Mouse (Mus musculus) fibroblast of lung, adult 2 months (primary cell): Measurements from ENCODE around the gene Tiparp.

Source experiments
- DNase-seq: peaks from one replicate; pipeline ENCODE4 v3.0.0-alpha.2; 2011; ENCODE audit warnings: low read depth

The Tiparp gene

DNA sequence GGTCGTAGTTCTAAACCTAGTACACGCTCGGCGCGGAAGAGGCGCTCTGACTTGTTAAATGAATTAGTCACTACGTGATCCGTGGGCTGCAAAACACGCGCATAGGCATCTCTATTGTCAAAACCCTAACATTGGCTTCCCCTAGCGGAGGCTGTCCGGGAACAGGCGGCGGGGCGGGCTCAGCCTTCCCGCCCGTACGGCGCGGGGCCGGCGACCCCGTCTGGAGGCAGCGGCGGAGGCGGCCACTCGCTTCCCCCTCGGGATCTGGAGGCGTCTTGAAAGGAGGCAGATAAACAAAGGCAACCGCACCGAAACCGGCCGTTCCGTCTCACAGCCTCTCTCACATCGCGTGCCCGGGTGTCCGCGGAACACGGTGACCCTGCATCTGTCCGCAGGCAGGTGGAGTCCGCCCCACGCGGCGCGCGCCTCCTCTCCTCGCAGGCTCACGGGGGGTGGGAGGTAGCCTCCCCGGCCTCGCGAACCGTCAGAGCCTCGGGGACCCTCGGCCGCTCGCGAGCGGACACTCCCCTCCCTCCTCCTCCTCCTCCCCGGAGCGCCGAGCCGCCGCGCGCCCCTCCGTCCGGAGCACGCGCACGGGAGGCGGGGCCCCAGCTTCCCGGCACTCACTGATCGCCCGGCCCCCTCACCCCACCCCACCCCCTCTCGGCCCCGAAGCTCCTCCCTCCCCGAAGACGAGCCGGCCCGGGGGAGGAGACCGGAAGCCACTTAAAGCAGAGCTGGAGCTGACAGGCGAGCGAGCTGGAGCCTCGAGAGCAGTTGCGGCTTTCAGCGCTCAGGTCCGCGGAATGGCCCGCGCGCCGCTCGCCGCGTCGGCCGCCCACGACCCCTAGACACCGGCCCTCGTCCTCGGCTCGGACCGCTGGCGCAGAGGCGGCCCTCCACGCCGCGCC lies at the start of gene Tiparp:
Tiparp (plus strand) TSS at position 720 of the 911 bp plus-strand sequence.
- peak; percentile 65 for DNase-seq

DNA sequence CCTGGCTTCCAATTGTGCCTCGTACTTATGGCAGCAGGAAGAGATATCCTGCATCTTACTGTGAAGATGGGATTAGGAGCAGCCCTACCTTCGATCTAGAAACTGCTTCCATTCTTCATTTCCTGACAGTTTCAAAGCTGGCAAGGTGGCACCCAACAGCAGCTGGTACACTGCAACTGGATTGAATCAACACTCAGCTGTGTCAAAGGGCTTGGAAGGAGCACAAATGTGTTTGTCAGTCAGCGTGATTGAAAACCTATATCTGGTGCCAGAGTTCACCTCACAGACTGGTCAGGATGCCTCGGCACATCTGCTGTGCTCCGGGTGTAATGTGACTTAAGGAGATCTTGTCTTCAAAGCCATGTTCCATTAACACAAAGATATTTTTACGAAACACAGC lies 47.5 kb upstream of the Tiparp start:
- DNase-seq, result no peak

DNA sequence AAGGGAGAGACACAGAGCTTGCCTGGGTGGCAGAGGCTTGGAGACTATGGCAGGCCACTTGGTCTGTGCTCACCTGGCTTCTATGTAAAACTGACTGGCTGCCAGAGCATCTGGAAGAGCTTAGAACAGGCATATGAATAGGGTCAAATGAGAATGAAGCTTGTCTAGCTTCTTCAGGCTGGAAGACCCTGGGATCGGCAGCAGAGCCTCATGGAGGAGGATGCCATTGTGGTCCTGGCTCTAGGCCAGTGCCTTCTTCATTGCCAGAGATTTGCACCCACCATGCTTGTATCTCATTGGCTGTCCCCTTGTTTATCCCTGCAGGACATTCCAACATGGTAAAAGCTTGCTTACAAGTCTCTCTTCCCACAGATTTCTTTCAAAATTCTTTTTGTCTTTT lies 45.9 kb upstream of the Tiparp start:
- DNase-seq, result no peak

DNA sequence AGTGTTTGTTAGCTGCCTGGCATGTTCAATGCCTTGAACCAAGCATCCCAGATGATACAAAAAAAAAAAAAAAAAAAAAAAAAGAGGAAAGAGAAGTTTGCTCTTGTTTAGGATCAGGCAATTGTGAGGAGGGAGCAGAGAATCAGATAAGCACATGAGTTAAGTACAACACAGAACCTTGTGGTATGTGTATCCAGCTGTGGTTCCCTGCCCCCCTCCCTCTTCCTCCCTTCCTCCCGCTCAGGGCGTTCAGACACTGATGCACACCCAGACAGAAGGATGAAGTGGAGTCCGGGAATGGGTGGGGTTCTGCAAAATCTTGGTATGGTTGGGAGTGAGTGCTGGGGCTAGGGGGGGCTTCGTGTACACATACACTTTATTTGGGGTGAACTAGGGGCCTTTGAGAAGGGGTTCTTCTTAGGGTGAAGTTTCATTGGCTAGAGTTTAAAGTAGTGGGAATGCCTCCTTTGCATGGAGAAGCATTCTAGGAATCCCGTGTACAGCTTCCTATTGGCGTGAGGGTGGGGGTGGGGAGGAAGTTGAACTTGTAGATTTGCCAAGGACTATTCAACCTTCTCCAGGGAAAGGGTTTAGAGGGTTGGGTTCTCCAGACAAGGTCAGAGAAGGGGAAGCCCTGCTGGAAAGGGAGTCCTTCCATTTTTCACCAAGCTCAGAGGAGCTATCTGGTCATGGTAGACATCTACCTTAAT lies 45.4 kb upstream of the Tiparp start:
- no peak for DNase-seq

DNA sequence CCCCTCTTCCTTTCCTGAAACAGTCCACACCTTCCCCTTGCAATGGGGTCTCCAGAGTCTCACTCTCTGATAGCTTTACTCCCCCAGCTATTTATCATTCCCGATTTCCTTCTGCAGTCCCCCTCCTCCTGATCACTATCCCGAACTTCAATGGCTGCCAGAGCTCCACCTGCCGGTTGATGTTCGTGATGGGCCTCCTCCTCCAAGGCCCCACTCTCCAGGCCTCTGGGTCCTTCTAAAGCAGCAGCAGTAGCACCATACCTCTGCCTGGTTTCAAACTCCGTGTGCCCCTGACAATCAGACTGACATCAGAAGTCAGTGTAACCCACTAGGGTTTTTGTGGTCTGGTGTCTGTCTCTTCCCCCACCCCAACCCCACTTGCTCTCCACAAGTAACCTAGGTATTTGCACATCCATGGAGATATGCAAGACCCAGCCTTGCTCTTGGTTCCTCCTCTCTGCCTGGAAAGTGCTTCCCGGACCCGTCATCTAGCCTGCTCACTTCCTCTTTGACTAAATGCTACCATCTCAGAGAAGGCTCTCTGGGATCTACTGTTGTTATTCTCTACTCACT lies 44.0 kb upstream of the Tiparp start:
- no peak for DNase-seq

DNA sequence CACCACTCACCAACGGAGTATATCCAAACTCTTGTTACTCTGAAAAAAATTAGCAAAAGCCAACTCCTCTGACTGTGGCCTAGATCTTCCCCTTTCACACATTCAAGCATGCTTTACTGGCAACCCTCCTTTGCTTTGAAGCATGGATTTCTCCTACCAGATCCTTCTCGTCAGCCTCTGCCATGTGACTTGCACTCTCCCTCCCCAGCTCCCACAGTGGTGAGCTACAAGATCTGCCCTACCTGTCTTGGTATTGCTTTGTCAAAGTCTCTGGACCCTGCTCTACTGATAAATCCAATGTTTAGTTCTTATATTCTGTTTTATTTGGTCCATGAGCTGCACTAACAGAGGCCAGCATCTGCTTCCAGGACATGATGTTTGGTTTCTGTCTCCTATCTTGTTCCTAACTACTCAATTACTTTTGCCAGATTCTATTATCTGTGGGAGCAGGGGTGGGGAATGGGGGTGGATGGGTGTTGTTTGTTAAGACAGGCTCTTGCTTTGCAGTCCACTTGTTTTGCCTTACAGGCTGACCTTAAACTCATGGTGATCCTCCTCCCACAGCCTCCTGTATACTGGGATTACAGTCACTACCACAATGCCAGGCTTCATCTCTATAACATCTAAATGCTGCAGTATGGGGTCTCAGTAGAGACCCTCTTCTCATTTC lies 40.7 kb upstream of the Tiparp start:
- no peak for DNase-seq

DNA sequence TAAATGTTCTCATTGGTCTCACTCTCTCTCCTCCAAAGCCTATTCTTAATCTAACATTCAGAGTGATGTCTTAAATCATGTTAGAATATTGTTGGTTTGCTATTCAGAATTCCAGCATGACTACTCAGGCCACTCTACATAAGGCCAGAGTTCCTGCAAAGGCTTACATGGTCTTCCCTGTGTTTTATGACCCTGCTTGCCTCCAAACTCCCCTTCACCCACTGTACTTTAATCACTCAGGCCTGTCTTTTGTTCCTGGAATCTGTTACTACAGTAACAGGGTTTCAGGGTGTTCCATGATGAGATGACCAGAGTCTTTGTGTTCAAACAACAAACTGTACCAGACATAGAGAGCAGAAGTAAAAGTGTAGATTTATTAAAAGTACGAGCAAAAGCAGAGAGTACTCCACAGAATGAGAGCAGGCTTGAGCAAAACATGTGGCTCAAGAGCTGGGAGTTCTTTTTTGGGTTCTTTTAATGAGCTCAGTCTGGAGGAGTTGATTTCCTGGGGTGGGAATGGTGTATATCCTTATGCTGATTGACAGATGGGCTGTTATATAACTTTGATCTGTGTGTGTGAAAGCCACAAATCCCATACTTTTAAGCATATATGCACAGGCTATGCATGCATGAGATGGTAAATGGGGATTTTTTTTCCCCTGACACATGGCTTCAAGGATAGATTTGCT lies 39.5 kb upstream of the Tiparp start:
- DNase-seq, result no peak

DNA sequence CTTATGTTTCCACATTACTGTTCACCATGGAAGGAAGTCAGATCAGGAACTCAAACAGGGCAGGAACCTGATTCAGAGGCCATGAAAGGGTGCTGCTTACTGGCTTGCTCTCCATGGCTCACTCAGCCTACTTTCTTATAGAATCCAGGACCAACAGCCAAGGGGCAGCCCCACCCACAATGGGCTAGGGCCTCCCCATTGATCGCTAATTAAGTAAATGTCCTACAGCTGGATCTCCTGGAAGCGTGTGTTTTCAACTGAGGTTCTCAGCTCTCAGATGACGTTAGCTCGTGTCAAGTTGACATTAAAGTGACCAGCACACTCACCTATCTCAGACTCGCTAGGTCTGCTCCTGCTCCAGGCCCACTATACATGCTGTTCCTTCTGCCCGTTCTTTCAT lies 38.6 kb upstream of the Tiparp start:
- DNase-seq, result no peak

DNA sequence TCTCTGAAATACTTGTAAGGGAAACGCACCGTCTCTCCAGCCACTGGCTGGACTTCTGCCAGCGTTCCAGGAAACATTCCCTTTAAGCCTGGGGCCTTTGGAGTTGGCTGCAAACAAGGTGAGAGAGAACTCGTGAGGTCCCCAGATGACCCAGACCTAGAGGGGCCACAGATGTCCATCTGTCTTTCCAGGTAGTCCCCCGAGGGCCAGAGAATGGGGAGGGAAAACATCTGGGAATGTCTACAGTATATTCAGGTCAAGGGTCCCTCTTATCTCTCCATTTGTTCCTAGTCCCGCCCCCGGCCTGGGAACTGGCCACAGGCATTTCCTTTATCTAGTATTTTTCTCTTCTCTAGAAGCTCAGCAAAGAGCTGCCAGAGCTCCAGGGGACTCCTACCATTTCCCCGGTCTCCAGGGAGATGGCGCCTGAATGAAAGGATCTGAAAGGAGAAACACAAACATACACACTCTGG lies 33.9 kb upstream of the Tiparp start:
- DNase-seq, result no peak

DNA sequence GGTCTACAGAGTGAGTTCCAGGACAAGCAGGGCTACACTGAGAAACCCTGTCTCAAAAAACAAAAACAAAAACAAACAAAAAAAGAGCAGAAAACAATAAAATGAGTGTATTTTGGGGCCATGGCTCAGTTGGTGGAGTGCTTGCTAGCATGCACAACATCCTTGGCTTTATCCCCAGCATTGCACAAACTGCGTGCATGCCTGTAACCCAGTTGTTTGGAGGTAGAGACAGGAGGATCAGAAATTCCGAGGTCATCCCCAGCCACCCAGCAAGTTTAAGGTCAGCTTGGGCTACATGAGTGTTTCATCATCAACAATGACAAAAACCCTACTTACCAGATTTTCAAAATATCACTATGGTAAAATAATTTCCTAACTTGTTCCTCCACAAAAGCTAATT lies 20.4 kb upstream of the Tiparp start:
- DNase-seq, result no peak

DNA sequence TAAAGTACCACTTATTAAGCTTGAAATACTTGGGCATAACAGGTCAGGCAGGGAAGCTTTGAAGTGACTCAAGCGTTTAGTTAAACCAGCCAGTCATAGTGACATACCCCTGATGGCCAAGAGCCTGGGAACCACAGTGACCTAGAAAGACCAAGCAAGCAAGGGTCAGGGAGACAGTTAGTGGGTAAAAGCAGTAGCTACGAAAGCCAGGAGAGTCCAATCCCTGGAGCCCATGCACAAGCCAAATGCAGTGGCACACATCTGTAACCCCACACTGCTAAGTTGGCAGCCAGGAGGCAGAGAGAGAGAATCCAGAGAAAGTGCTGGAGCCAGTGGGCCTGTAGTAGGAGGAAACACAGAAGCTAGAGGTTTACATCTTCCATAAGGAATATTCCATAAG lies 17.6 kb upstream of the Tiparp start:
- DNase-seq, result no peak

DNA sequence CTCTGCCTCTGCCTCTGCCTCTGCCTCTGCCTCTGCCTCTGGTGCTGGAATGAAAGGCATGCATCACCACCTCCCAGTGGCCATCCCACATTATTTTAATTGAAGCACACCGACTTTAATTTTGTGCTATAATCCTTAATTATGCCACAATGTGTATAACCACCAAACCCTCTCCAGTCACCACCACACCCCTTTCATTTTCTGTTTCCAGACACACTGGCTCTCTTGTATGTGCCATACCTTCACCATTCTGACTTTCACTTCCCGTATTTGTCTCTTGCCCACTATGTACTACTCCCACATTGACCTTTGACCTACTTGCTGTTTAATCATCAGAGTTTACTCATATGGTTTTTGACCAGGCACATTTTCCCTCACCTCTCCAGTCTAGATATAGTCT lies 12.5 kb upstream of the Tiparp start:
- no peak for DNase-seq

DNA sequence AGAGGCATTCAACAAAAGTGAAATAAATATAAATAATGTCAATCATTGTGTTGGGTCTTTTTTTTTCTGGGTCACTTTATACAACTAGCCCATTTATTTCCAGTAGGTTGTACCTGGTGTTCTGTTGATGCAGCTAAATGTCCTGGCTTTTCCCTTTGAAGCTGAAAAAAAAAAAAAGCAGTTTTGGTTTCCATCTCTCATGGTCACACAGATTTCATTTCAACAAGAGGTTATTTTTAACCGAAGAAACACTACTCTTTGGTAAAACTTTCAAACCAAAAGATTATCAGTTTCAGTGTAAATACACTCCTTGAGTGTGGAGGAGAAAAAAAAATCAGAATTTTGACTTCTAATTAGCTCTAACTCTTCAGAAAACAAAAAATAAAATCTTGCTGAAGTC lies 11.7 kb upstream of the Tiparp start:
- DNase-seq, result no peak

DNA sequence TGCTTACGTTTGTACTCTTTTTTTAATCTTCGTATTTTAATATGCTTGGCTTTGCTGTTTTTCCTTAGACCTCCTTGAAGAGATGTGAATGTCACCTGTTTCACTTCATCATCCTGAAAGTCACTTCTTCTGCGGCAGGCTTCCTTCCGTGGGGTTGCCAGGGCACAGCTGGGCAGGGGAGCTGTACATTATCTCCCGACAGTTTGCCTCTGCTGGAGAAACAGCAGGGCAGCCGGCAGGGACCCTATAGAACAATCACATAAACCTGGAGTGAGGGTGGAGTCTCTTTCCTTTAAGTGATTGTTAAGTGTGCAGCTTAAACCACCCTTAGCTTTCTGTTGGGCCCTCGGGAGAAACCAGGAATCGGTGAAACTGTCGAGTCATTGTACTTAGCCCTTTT lies 11.1 kb upstream of the Tiparp start:
- DNase-seq, result no peak

DNA sequence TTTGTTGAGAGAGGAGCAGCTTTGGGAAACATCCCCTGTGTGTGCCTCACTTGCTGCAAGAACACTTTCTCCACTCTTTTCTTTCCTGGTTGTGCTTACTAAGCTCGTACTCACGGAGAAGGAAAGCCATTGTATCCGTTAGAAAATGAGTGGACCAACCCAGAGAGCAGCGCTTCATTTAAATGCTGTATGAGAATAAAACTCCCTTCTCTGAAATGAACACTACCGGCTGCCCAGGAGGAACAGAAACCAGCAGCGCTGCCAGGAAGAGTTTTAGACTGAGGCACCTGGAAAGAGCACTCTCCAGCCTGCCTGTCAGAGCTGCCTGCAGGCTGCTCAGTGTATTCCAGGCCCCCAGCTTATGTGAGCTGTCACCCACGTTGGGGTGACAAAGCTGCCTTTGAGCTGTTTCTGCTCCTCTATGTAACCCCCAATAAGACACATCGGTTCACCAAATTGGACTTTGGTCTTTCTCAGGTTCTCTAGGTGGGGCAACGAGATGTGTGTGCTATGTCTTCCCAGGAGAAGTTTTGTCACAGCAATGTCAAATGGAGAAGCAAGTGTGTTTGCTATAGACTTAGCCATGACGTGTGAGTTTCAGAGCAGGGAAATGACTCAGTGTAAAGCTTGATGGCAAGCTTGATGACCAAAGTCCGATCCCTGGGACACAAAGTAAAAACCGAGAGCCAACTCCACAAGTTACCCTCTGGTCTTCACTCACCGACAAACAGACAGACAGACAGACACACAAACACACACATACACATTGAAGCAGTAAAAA lies 10.3 kb upstream of the Tiparp start:
- DNase-seq, result no peak

DNA sequence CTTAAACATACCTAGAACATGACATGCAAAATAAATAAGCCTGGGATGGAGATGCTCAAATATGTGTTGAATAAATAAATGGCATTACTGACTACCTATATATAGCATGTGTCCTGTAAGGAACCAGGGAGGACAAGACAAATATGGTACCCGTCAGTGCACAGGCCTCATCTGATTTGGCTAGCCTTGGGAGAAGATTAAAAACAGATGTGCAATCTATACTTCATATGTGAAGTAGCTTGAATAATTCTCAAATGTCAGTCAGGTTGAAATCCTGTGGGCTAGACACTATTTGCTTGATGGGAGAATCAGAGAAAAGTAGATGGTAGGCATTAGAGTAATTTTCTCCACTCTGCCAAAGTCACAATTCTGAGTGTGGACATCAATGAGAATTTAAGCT lies 6.8 kb upstream of the Tiparp start:
- DNase-seq, result no peak

DNA sequence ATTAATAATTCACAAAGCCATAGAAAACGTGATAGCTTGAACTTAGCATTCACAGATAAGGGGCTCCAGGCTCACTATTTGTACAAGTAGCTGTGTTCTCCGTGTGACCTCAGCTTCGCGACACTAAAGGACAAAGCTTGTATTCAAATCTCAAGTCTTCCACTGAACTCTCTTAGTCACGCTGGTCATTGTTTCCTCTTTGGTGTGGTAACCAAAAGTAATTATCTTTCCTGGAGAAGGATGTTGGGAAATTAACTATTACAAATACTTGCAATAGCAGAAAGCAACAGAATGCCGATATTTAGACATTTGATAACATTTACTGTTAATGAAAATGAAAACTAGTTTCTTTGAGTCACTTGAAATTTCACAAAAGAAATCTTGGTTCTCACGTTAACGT lies 4.8 kb upstream of the Tiparp start:
- DNase-seq, result no peak

DNA sequence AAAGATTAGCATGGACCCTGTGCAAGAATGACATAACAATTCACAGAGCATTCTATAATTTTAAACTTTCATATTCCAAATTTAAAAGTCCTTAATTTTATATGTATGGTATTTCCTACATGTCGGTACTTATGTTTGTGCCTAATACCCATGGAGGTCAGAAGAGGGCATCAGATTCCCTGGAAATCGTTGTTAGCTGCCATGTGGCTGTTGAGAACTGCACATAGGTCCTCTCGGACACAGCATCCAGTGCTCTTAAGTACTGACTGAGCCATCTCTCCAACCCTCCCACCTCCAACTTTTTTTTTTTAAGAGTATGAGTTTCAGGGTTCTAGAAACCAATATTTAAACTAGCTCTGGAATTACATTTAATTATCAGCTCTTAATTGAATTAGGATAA lies 2.5 kb upstream of the Tiparp start:
- no peak for DNase-seq

DNA sequence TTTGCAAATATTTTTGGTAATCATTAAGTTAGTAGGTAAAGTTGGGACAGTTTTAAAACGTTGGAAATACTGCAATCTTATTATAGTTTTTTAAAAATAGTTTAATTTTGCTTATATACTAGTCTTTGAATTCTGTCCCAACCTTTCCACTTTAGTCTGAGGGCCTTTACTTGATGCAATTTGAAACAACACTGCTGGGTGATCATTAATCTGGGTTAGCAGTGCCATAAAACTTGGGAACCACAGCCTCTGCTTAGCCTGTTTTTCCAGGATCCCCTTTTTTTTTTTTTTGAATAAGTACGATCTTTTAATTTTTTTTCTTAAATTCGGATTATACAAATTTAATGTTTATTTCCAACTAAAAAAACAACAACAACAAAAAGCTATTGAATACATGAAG lies 1.0 kb upstream of the Tiparp start:
- no peak for DNase-seq

DNA sequence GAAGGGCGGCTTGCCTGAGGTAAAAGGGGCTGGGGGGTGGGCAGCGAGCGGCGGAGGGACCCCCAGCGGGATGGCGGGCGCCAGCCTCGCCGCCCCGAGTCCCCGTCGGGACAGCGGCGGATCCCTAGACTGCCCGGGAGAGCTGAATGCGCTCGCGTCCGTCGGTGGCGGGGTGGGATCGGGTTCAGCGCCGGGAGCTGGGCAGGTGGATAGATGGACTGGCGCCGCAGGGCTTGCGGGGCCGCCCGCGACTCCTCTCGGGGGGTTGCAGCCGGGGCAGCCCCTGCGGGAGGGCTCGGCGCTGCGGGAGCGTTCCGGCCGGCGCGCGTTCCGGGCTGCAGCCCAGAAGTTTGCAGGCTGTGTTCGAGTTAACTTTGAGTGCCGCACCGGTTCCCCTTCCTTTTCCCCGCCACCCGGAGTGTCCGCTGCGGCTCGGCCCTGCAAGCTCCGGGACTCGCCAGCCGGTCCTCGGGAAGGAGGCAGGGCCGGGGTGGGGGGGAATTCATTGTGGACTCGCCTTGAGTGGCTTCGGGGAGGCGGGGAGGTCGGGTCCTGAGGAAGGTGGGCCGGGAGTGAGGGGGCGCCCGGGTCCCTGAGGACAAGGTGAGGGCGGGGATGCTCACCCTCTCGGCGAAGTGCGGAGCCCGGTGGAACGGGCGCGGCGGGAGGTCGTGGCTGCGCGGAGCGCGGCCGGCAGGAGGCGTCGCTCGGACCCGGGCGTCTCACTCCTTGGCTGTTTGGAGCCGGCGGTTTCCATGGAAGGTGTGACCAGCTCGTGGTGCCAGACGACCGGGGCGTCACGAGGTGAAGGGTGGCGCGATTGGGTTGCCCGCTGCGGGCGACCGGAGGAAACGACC lies 632 bp downstream of the Tiparp start:
- no peak for DNase-seq
